Mouse (Mus musculus): ENCODE results near the gene Cd300lb.

GRCm38 (mm10) chr11:114874226-114875145, 59.7 kb downstream of the Cd300lb start:
- TF ChIP-seq CTCF (IDR thresholded peaks at IDR 0.05; ENCODE audit: extremely low read depth, insufficient read depth, low read length) (no peak), POLR2A (IDR thresholded peaks at IDR 0.05; ENCODE audit: extremely low read depth, insufficient read depth, low read length) (no peak)

Data from cortical plate, adult 2 months (tissue).